Mouse (Mus musculus): ENCODE results near the gene Rsu1. TPM values are rescaled to one million over a fixed set of nuclear protein-coding genes. Genes with fewer than 3 reads are reported as not detected.

Rsu1 gene
- total and polyA plus RNA-seq, 3 experiments, result 39.9 to 51.7 (median 47.1) TPM

- no peaks in the 10 kb centered on the region for H3K36me3 ChIP-seq (ENCODE audit: control insufficient read depth, insufficient read depth, low read length)
- intact Hi-C loops (cut with DNase I), result no loop called here
These were observed 232.4 kb downstream of the Rsu1 start for GRCm38 (mm10) chr2:13038772-13039171.

More at GRCm38 (mm10) chr2:13038772-13039171, 232.4 kb downstream of the Rsu1 start:
- TF ChIP-seq CTCF (IDR thresholded peaks at IDR 0.05), result no peak
- no peak for TF ChIP-seq EP300 (IDR thresholded peaks at IDR 0.05; ENCODE audit: insufficient read depth, low read depth, low read length)
- no peak for TF ChIP-seq POLR2A (IDR thresholded peaks at IDR 0.05; ENCODE audit: insufficient read depth, low read depth, low read length)
- no peaks in the 10 kb centered on the region for H3K4me1 ChIP-seq (ENCODE audit: control insufficient read depth, insufficient read depth, low read length)
- no peak overlapping the region for H3K9ac ChIP-seq (ENCODE audit: low read depth, low read length)
- H3K27me3 ChIP-seq (ENCODE audit: control insufficient read depth, insufficient read depth, low read length), result no peaks in the 10 kb centered on the region
- no peak overlapping the region for H3K4me3 ChIP-seq
- H3K79me2 ChIP-seq (replicated peaks; ENCODE audit: control insufficient read depth, insufficient read depth, low read length), result no peaks in the 10 kb centered on the region
- no peak for DNase-seq
- no peak overlapping the region for H3K27ac ChIP-seq
- 32% methylated on average over 3 of the region's 3 CpGs for WGBS

Other genes with a start within 250 kb of the Rsu1 start
- 1 to 10 TPM in 1 of 2 experiments, under 1 TPM in 1; 0.81 to 1.1 TPM for gene Cubn, start 220.4 kb upstream of the Rsu1 start, total RNA-seq (2021)
- 0.27 and 0.47 TPM in 2 replicates for gene Cubn, start 220.4 kb upstream of the Rsu1 start, polyA plus RNA-seq (2012; rRNA removed)